Mouse (Mus musculus) neural tube, embryonic 15.5 days (tissue): Measurements from ENCODE around the gene Bpifc. TPM values are rescaled to one million over a fixed set of nuclear protein-coding genes. Genes with fewer than 3 reads are reported as not detected.
A peak's percentile ranks its signal among the peaks of the same experiment; 100 is the strongest.
"Not testable (repeated sequence)": the region's sequence is repeated elsewhere in the genome, so short reads cannot be mapped to it uniquely, and the experiment has no call there.

ENCODE experiments used
- ATAC-seq: fragments of 200-750 bp; cut with Nextera tagmentation; 2 replicates; pipeline ENCODE4 v1.8.0; 2017; ENCODE audit warnings: mild to moderate bottlenecking, moderate TSS enrichment, moderate library complexity; ENCODE audit not compliant: low FRiP score
- H3K27ac ChIP-seq: fragments of 300-500 bp; sonication (generic); replicated peaks from 2 replicates; pipeline ENCODE4 v1.5.1; 2015; ENCODE audit warnings: mild to moderate bottlenecking, inconsistent platforms
- H3K27me3 ChIP-seq: fragments of 300-500 bp; sonication (generic); replicated peaks from 2 replicates; pipeline ENCODE4 v1.6.1; 2015; ENCODE audit warnings: inconsistent platforms
- H3K36me3 ChIP-seq: fragments of 300-500 bp; sonication (generic); 2 replicates; pipeline ENCODE4 v1.6.1; 2015; ENCODE audit warnings: inconsistent platforms
- H3K4me1 ChIP-seq: fragments of 300-500 bp; sonication (generic); 2 replicates; pipeline ENCODE4 v1.6.1; 2015; ENCODE audit warnings: inconsistent platforms
- H3K4me2 ChIP-seq: fragments of 300-500 bp; sonication (generic); 2 replicates; pipeline ENCODE4 v1.6.1; 2015; ENCODE audit warnings: inconsistent platforms, mild to moderate bottlenecking, moderate library complexity
- H3K4me3 ChIP-seq: fragments of 300-500 bp; sonication (generic); replicated peaks from 2 replicates; pipeline ENCODE4 v1.5.1; 2015; ENCODE audit warnings: mild to moderate bottlenecking, inconsistent platforms
- H3K9ac ChIP-seq: fragments of 300-500 bp; sonication (generic); replicated peaks from 2 replicates; pipeline ENCODE4 v1.6.1; 2015; ENCODE audit warnings: mild to moderate bottlenecking, inconsistent platforms
- H3K9me3 ChIP-seq: fragments of 300-500 bp; sonication (generic); replicated peaks from 2 replicates; pipeline ENCODE4 v1.6.1; 2016; ENCODE audit warnings: inconsistent platforms
- WGBS: fragments of 180-500 bp; shearing (Covaris S2); methylation state at CpG from one replicate; pipeline ENCODE4 v1.1.7; 2015; ENCODE audit warnings: mixed read lengths; 5-methylcytosine and 5-hydroxymethylcytosine counted together
- polyA plus RNA-seq: library from polyadenylated mRNA; unstranded; fragments of >200 nt; fragmentation: Nextera tagmentation; extraction: Ambion mirVana; gene quantifications from 2 replicates; pipeline ENCODE4 v1.2.1, GENCODE M21; 2015

The Bpifc gene
- polyA plus RNA-seq, 1 experiment from 2014 or later = 0.15 TPM

DNA sequence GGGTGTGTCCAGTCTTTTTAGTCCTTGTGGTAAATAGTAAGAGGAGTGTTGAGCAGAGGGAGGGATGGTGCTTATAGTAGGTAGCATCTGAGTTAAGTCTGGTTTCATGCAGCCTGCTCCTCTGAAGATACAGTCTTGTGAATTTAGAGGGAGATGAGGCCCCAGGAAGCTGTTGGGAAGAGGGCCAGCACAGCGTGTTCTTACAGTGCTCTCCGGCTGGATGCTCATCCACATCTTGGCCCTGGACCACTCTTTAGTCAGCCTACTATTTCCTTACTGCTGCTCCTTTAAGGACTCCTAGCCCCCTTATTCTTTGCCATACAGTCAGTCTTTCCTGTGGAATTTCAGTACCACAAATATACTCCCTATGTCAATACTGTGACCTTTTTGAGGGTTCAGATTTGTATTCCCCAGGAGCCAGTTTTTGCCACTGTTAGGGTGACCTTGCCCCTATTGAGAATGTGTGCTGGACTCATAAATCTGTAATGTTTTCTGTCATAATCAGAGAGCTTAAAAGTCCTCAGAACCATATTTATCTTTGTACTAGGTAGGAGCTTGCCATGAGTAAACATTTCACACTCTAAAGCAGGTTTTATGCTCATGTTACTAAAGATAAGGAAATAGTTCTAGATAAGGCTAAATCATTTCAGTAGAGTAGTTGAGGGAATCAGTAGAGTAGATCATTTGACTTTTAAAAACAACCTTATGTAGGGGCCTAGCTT lies 22.5 kb upstream of the Bpifc start:
- Histone ChIP-seq H3K4me1 (no peaks in the 10 kb centered on the region), H3K4me3 (no peak overlapping the region), H3K27me3 (no peaks in the 10 kb centered on the region), H3K4me2 (no peak overlapping the region), H3K9ac (no peak overlapping the region), H3K9me3 (no peaks in the 10 kb centered on the region), H3K27ac (no peak overlapping the region), H3K36me3 (peaks cover 9% of the 10 kb centered on the region; the same call in 1 of the 2 replicates)
- no peak for ATAC-seq
- 67% methylated on average over 2 of the region's 2 CpGs for WGBS

DNA sequence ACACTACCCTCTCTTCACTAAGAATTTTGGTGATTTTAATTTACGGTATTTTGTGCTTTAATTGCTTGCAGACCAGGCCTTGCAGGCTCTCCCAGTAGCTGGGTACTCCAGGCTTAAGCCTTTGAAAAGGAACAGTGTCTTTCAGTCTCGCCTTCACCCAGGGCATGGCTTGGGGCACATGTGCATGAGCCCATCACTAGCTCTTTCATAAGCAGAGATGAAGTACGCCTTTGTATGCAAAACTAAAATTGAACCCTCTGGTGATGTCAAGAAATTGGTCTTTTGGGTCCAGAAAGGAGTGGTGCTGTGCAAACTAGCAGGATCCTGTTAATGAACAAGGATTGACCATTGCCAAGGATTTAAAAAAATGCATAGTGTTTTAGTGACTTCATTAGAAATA lies 20.8 kb upstream of the Bpifc start:
- no peak overlapping the region for H3K4me2 ChIP-seq
- H3K36me3 ChIP-seq = peaks cover 9% of the 10 kb centered on the region; the same call in 1 of the 2 replicates
- WGBS = 69% methylated on average over 3 of the region's 3 CpGs
- ATAC-seq = no peak
- no peak overlapping the region for H3K27ac ChIP-seq
- H3K27me3 ChIP-seq = no peaks in the 10 kb centered on the region
- H3K9ac ChIP-seq = no peak overlapping the region
- no peaks in the 10 kb centered on the region for H3K4me1 ChIP-seq
- no peak overlapping the region for H3K4me3 ChIP-seq
- H3K9me3 ChIP-seq = no peaks in the 10 kb centered on the region

DNA sequence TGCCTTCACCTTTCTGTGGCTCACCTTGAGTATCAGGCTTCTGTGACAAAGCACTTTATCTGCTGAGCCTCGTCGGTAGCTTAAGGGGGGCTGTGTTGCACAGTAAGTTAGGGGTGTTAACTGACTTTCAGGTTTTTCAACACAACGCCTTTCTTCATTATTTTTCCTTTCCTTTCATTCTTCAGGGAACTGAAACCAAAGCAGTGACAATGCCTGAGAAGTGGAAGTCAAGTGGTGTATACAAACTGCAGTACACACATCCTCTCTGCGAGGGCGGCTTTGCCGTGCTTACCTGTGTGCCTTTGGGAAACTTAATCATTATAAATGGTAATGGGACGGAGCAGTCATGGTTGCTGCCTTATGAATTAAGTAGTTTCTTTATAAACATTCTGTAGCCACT lies 19.0 kb upstream of the Bpifc start:
- 92% methylated on average over 7 of the region's 7 CpGs for WGBS
- H3K9me3 ChIP-seq = no peaks in the 10 kb centered on the region
- no peak for ATAC-seq
- H3K36me3 ChIP-seq = peaks cover 9% of the 10 kb centered on the region; the same call in 1 of the 2 replicates
- H3K4me2 ChIP-seq = no peak overlapping the region
- H3K9ac ChIP-seq = no peak overlapping the region
- H3K27me3 ChIP-seq = no peaks in the 10 kb centered on the region
- no peak overlapping the region for H3K4me3 ChIP-seq
- H3K27ac ChIP-seq = no peak overlapping the region
- no peaks in the 10 kb centered on the region for H3K4me1 ChIP-seq

DNA sequence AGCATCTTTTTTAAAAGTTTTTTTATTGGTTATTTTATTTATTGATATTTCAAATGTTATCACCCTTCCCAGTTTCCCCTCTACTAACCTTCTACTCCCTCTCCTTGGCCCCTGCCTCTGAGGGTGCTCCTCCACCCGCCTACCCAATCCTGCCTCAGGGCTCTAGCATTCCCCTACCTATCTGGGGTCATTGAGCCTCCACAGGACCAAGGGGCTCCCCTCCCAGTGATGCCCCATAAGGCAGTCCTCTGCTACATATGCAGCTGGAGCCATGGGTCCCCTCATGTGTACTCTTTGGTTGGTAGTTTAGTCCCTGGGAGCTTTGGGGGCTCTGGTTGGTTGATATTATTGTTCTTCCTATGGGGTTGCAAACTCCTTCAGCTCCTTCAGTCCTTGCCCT lies 15.1 kb upstream of the Bpifc start:
- not testable (repeated sequence) for H3K4me2 ChIP-seq, H3K27ac ChIP-seq, H3K9ac ChIP-seq, H3K4me3 ChIP-seq, H3K27me3 ChIP-seq, H3K9me3 ChIP-seq, H3K4me1 ChIP-seq, H3K36me3 ChIP-seq, ATAC-seq
- WGBS = 100% methylated on average over 1 of the region's 1 CpGs

DNA sequence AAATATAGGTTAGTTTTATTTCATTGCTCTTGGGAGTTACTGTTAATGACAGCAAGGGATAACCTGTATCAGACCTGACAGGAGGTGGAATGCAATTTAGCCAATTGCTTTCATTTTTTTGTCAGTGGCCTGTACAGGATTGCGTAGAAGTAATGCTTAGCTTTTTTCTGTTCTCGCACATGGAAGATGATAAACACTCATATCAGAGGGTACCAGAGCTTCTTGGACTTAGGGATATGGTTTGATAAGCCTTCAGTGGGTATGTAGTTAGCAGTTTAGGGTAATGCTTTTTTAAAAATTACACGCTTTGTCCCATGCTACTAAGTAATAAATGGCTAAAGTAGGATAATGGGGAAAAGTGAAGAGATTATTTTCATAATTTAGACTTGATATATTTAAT lies 14.7 kb upstream of the Bpifc start:
- no peak for ATAC-seq
- H3K4me1 ChIP-seq = peaks cover 12% of the 10 kb centered on the region
- WGBS = 95% methylated on average over 3 of the region's 3 CpGs

DNA sequence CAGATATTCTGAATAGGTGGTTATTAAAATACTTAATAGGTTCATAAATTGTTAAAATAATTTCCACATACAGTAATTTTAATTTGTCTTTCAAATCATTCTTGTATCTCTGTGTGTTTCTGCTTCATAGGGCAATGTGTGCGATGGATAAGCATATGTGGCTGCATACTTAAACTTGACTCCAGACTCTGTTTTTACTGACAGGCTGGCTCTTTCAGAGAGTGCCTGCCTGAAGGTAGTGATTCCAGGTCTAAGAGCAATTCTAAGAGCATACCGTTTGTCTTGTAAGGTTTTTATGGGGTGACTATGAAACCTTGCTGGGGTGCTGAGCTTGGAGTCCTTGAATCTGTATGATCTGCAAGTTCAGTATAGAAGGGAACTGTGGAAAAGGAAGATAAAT lies 14.2 kb upstream of the Bpifc start:
- WGBS = 89% methylated on average over 2 of the region's 2 CpGs
- peaks cover 6% of the 10 kb centered on the region; the same call in 1 of the 2 replicates for H3K36me3 ChIP-seq
- no peak overlapping the region for H3K9ac ChIP-seq

More for the DNA sequence above, 14.7 kb upstream of the Bpifc start:
- Histone ChIP-seq H3K27me3 (no peaks in the 10 kb centered on the region), H3K9ac (no peak overlapping the region), H3K4me2 (no peak overlapping the region), H3K9me3 (no peaks in the 10 kb centered on the region), H3K27ac (no peak overlapping the region), H3K36me3 (peaks cover 6% of the 10 kb centered on the region; the same call in 1 of the 2 replicates), H3K4me3 (no peak overlapping the region)

DNA sequence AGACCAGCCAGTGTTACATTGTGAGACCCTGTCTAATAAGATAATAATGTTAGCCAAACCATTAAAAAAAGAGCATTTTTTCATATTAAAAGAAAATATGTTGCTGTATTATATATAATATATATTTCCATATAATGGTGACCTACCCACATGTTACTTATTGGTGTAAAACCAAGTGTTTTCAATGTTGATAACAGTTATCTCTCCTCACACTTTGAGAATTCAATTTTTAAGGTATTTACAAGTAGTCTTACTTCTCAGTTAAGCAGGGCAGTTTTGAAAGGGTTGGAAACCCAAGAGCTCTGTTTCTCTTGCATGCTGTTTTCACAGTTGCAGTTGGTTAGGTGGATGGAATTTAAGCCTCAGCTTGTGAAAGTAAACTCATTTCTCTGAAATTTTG lies 11.5 kb upstream of the Bpifc start:
- H3K9me3 ChIP-seq = no peaks in the 10 kb centered on the region
- H3K9ac ChIP-seq = no peak overlapping the region
- H3K4me3 ChIP-seq = no peak overlapping the region
- H3K4me2 ChIP-seq = peak overlapping the region; percentile 86
- no peaks in the 10 kb centered on the region for H3K36me3 ChIP-seq
- H3K27ac ChIP-seq = no peak overlapping the region
- ATAC-seq = no peak
- no peaks in the 10 kb centered on the region for H3K27me3 ChIP-seq
- peaks cover 14% of the 10 kb centered on the region for H3K4me1 ChIP-seq

More for the DNA sequence above, 14.2 kb upstream of the Bpifc start:
- no peaks in the 10 kb centered on the region for H3K27me3 ChIP-seq
- H3K4me2 ChIP-seq = no peak overlapping the region
- no peaks in the 10 kb centered on the region for H3K9me3 ChIP-seq
- peaks cover 14% of the 10 kb centered on the region for H3K4me1 ChIP-seq
- no peak for ATAC-seq
- H3K27ac ChIP-seq = no peak overlapping the region
- no peak overlapping the region for H3K4me3 ChIP-seq

DNA sequence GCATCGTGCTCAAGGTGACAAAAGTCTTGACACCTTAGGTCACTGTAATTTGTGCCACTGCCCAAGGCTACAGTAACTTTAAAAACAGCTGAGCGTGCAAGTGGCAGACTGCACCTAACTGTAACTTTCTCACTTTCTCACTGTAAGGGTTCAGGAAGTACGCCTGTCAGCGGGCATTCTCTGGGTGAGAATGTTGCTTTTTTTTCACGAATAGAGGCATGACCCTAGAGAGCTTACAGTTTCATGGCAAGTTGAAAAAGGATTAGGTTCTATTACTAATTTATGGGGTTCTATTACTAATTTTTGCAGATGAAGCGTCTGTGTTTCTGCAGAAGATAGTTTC lies 10.8 kb upstream of the Bpifc start:
- Histone ChIP-seq H3K4me1 (peaks cover 14% of the 10 kb centered on the region), H3K27ac (peak overlapping the region; percentile 90; the same call in 1 of the 2 replicates), H3K9me3 (no peaks in the 10 kb centered on the region), H3K4me2 (peak overlapping the region; percentile 86), H3K9ac (peak overlapping the region; percentile 91), H3K27me3 (no peaks in the 10 kb centered on the region), H3K36me3 (no peaks in the 10 kb centered on the region), H3K4me3 (peak overlapping the region; percentile 95)
- 0 out of 2 replicates have a peak, but pooled peaks have one; percentile 1 for ATAC-seq
- WGBS = 7% methylated on average over 6 of the region's 6 CpGs

DNA sequence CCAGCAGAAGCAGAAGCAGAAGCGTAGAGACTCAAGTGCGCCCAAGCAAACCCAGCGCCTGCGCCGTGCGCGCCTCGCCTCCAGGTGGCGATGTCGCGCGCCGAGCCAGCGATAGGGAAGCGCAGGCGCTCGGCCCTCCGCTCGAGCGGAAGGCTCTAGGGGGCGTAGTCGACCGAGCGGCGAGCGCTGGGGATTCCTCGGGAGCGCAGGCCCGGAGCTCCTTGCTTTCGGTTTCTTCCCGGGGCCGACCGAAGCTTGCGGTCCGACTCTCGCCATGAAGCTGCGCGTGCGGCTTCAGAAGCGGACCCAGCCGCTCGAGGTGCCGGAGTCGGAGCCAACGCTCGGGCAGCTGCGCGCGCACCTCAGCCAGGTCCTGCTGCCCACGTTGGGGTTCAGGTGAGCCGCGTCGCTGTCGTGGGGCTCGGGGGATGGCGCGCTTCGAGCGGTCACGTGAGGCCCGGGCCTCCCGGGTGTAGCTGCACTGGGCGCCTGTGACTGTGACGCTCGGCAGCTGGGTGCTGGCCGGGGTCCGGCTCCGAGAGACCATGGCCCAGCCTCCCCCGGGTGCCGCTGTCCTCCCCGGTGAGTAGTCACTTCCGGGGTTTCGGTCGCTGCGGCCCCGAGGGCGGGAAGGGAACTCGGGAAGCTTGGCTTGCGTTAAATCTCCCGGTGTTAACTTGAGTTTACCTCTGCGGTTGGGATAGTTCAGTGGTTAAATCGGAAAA lies 10.2 kb upstream of the Bpifc start, which contains the start of gene Fbxo7:
Fbxo7 (plus strand) TSS at position 224 of the 725 bp plus-strand sequence.
- Histone ChIP-seq H3K4me1 (peaks cover 14% of the 10 kb centered on the region), H3K4me2 (peak within 1 kb of the TSS; percentile 86), H3K27me3 (no peaks in the 10 kb centered on the region), H3K9me3 (no peaks in the 10 kb centered on the region), H3K27ac (peak within 1 kb of the TSS; percentile 90), H3K4me3 (peak within 1 kb of the TSS; percentile 95), H3K36me3 (no peaks in the 10 kb centered on the region), H3K9ac (peak within 1 kb of the TSS; percentile 91)
- WGBS = under 1% methylated on average over 82 of the region's 82 CpGs
- peak; percentile 97 for ATAC-seq

DNA sequence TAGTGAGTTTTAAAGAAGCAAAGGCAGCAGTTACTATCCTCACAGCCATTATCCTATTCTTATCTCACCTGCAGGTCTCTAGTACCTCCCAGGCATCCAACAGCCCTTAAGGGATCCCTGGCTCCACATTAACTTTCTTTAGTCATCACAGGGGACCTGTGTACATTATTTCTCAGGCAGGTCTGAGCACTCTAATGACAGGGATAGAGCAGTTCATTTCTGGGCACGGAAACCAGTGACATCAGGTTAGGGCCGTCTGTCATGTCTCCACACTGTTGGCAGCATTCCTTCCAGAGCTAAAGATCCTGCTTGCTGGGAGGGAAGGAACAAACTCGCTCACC lies 9.7 kb upstream of the Bpifc start:
- Histone ChIP-seq H3K4me2 (peak overlapping the region; percentile 86), H3K27ac (no peak overlapping the region), H3K9ac (no peak overlapping the region), H3K4me3 (peak overlapping the region; percentile 95), H3K9me3 (no peaks in the 10 kb centered on the region), H3K4me1 (peaks cover 14% of the 10 kb centered on the region), H3K27me3 (no peaks in the 10 kb centered on the region), H3K36me3 (no peaks in the 10 kb centered on the region)
- 2% methylated on average over 3 of the region's 3 CpGs for WGBS
- ATAC-seq = no peak

DNA sequence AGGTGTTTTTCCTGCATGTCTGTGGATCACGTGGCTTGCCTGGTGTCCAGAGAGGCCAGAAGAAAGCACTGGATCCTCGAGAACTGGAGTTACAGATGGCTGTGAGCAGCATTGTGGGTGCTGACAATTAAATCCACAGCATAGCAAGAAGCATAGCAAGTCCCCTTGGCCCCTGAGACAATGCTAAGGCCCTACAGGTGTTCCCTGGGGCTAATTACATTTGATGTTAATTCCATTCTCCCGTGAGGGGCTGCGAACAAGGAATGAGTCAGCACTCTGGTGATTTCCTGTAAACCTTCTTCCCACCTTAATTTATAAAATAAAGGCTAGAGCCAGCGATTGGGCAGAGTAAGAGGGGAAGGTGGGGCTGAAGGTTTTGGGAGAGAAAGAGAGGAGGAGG lies 7.1 kb upstream of the Bpifc start:
- ATAC-seq = no peak
- H3K4me2 ChIP-seq = no peak overlapping the region
- H3K9ac ChIP-seq = no peak overlapping the region
- H3K27me3 ChIP-seq = no peaks in the 10 kb centered on the region
- no peak overlapping the region for H3K27ac ChIP-seq
- H3K4me1 ChIP-seq = peaks cover 14% of the 10 kb centered on the region
- no peak overlapping the region for H3K4me3 ChIP-seq
- H3K9me3 ChIP-seq = no peaks in the 10 kb centered on the region
- no peaks in the 10 kb centered on the region for H3K36me3 ChIP-seq
- 41% methylated on average over 5 of the region's 5 CpGs for WGBS

DNA sequence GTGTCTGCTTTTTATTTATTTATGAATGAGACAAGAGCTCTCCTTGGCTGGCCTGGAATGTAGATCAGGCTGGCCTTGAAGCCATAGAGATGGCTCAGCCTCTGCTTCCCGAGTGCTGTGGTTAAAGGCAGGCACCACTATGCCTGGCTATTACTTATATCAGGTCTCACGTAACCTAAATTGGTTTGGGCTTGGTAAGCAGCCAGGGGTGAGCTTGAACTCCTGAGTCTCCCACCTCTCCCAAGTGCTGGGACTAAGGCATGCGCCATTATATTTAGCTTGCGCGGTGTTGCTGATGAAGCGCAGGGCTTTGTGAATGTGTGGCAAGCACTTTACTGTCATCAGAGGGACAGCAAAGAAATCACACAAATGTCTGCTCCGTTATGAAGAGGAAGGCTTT lies 6.1 kb upstream of the Bpifc start:
- 92% methylated on average over 7 of the region's 7 CpGs for WGBS
- Histone ChIP-seq H3K27ac (no peak overlapping the region), H3K9me3 (no peaks in the 10 kb centered on the region), H3K9ac (no peak overlapping the region), H3K4me1 (peaks cover 11% of the 10 kb centered on the region), H3K36me3 (no peaks in the 10 kb centered on the region), H3K4me2 (no peak overlapping the region), H3K4me3 (no peak overlapping the region), H3K27me3 (no peaks in the 10 kb centered on the region)
- ATAC-seq = no peak
